Mouse (Mus musculus) spleen, adult 2 months (tissue): Measurements from ENCODE around the gene Tmem45a. TPM values are rescaled to one million over a fixed set of nuclear protein-coding genes. Genes with fewer than 3 reads are reported as not detected.

Experiments
- DNase-seq, 2 experiments: peaks; one replicate each; pipeline versions ENCODE4 v3.0.0 to v3.0.0-alpha.2; 2012 to 2021; ENCODE audit warnings: low spot score in 2 of 2, low read depth in 1 of 2
- H3K27ac ChIP-seq: fragments of 200-500 bp; 2 replicates; pipeline ENCODE4 v1.5.1; 2012; ENCODE audit warnings: low read length, inconsistent platforms; ENCODE audit not compliant: insufficient read depth
- H3K27me3 ChIP-seq: fragments of 200-500 bp; 2 replicates; pipeline ENCODE4 v1.6.1; 2012; ENCODE audit warnings: mild to moderate bottlenecking, moderate library complexity, low read length, inconsistent platforms; ENCODE audit not compliant: control insufficient read depth, insufficient read depth
- H3K36me3 ChIP-seq: fragments of 200-500 bp; 2 replicates; pipeline ENCODE4 v1.6.1; 2012; ENCODE audit warnings: mild to moderate bottlenecking, low read length, inconsistent platforms; ENCODE audit not compliant: control insufficient read depth, insufficient read depth
- H3K4me1 ChIP-seq: fragments of 200-500 bp; 2 replicates; pipeline ENCODE4 v1.6.1; 2011; ENCODE audit warnings: inconsistent platforms; ENCODE audit not compliant: control insufficient read depth, insufficient read depth, insufficient read length
- H3K4me3 ChIP-seq: fragments of 200-500 bp; 2 replicates; pipeline ENCODE4 v1.5.1; 2011; ENCODE audit warnings: mild to moderate bottlenecking, inconsistent platforms; ENCODE audit not compliant: insufficient read depth, insufficient read length; ENCODE audit errors: extremely low read depth
- CTCF ChIP-seq: fragments of 200-500 bp; IDR thresholded peaks from 2 replicates; pipeline ENCODE4 v1.5.1; 2011; ENCODE audit warnings: mild to moderate bottlenecking, inconsistent platforms; ENCODE audit not compliant: insufficient read depth, insufficient read length, insufficient replicate concordance; ENCODE audit errors: extremely low read depth
- POLR2A ChIP-seq: fragments of 200-500 bp; IDR thresholded peaks from 2 replicates; pipeline ENCODE4 v1.6.1; 2011; ENCODE audit warnings: low read depth, low read length, inconsistent platforms
- WGBS: fragments of 180-500 bp; shearing (Covaris S2); methylation state at CpG from one replicate; pipeline ENCODE4 v1.1.7; 2018; 5-methylcytosine and 5-hydroxymethylcytosine counted together
- polyA plus RNA-seq: library from polyadenylated mRNA; depleted of rRNA; stranded (reverse); fragments of >200 nt; gene quantifications from 2 replicates; pipeline ENCODE4 v1.2.3, GENCODE M21; 2012

Tmem45a gene
- polyA plus RNA-seq, 1 experiment: 0.26 TPM

DNA sequence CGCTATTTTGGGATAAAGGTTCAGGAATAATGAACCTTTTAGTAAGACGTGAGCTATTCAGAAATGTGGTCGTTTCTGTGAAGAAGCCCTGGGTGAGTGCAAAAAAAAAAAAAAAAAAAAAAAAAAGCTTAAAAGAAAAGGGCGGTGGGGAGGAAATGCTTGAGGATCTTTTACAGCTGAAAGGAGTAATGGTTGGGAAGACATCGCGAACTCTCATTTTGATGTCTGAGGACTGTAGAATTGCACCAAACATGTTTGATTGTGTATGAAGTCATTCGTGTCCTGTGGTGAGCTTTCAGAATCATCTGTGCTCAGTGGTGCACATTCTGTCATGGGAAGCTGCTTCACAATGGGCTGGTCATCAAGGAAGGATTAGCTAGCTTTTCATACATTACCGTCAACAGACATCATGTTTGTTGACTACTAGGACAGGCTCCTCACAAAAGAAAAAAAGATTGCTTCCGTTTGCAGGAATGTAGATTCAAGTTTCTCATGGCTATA, 700 bp upstream of the Tmem45a start:
- H3K4me1 ChIP-seq: no peaks in the 10 kb centered on the region
- no peak overlapping the region for H3K27ac ChIP-seq
- DNase-seq: no peak
- H3K36me3 ChIP-seq: no peaks in the 10 kb centered on the region
- no peak overlapping the region for H3K4me3 ChIP-seq
- H3K27me3 ChIP-seq: no peaks in the 10 kb centered on the region
- TF ChIP-seq CTCF (no peak), POLR2A (no peak)
- WGBS: 35% methylated on average over 9 of the region's 9 CpGs

GRCm38 (mm10) chr16:56884811-56885210, 1.2 kb downstream of the Tmem45a start:
- TF ChIP-seq CTCF (no peak), POLR2A (no peak)

DNA sequence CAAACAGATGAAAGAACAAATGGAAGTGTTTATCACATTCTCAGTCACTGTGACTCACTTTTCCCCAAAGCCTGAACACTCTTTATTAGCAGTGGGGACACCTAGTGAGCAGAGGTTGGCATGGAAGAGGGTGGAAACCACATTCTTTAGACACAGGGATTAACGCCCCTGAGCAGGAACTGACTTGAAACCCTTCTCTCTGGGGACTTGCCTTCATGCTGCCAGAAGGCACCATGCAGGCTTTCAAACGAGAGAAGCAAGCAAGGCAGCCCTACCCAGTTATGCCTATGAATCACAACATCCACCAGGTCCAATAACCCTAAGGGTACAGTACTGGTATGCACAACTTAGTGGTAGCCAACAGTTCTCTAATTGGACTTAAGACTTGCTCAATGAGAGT, 12.6 kb downstream of the Tmem45a start:
- TF ChIP-seq POLR2A (no peak), CTCF (no peak)
- no peaks in the 10 kb centered on the region for H3K4me1 ChIP-seq
- DNase-seq: no peak
- H3K27me3 ChIP-seq: no peaks in the 10 kb centered on the region
- H3K27ac ChIP-seq: no peak overlapping the region
- H3K36me3 ChIP-seq: no peaks in the 10 kb centered on the region
- H3K4me3 ChIP-seq: no peak overlapping the region
- 24% methylated on average over 2 of the region's 2 CpGs for WGBS

More at GRCm38 (mm10) chr16:56884811-56885210, 1.2 kb downstream of the Tmem45a start:
- Histone ChIP-seq H3K27me3 (no peaks in the 10 kb centered on the region), H3K4me1 (no peaks in the 10 kb centered on the region), H3K36me3 (no peaks in the 10 kb centered on the region), H3K4me3 (no peak overlapping the region), H3K27ac (no peak overlapping the region)
- 98% methylated on average over 6 of the region's 6 CpGs for WGBS
- no peak for DNase-seq

DNA sequence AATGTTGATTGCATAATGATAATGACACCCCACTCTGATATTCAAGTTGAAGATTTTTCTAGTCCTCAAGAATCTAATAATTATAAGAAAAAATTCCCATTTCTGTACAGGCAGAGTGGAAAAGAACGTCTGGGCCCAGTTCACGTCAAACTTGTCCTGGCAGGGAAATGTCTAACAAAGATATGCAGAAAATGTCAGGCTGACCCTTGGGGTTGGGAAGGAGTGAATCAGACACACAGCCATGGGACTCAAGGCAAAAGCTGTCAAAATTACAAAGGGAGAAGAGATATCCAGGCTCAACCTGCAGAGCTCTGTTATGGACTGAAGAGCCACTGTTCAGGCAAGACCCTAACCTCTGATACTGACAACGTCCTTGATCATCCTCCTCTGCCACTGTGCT, 15.5 kb downstream of the Tmem45a start:
- no peak for DNase-seq
- WGBS: 84% methylated on average over 3 of the region's 3 CpGs
- no peak overlapping the region for H3K27ac ChIP-seq
- H3K27me3 ChIP-seq: no peaks in the 10 kb centered on the region
- TF ChIP-seq POLR2A: no peak
- no peak for TF ChIP-seq CTCF
- H3K4me1 ChIP-seq: no peaks in the 10 kb centered on the region
- H3K36me3 ChIP-seq: no peaks in the 10 kb centered on the region
- H3K4me3 ChIP-seq: no peak overlapping the region

DNA sequence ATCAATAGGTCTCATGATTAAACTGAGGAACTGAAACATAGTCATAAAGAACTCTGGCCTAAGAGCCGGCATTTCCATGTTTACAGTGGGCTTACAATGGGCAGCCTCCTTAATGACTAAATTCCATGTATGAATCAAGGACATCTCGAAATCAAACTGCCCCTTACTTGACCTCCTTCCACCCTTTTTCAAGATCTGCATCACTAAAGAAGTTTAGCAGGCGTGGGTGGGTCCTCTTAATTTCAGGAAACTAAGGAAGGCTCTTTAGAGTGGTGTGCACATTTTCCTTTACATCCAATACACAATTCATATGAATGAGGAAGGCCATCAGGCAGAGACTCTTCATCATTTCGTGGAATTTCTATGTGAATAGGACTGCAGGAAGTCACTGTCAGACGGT, 17.6 kb downstream of the Tmem45a start:
- WGBS: 77% methylated on average over 5 of the region's 5 CpGs

DNA sequence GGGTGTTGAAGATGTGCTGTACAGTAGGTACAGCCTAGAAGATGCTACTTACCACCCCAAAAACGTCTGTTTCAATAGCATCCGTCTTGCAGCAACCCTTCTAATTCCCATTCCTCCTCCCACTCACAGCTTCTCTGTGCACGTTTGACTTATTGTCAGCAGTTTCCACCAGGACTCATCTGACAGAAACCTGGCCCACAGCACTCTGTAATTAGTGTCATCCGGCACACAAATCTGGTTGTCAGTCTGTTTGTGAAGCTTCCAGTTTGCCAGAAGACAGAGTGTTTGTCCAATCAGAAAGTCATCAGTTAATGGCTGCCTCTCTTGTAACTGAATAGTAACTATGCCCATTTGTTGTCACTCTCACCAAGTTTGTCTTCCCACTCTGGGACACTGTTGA, 18.4 kb downstream of the Tmem45a start:
- no peak for DNase-seq
- TF ChIP-seq CTCF: no peak
- TF ChIP-seq POLR2A: no peak
- Histone ChIP-seq H3K4me1 (no peaks in the 10 kb centered on the region), H3K27me3 (no peaks in the 10 kb centered on the region), H3K36me3 (no peaks in the 10 kb centered on the region), H3K4me3 (no peak overlapping the region), H3K27ac (no peak overlapping the region)
- WGBS: 78% methylated on average over 4 of the region's 4 CpGs

More for the DNA sequence above, 17.6 kb downstream of the Tmem45a start:
- H3K27me3 ChIP-seq: no peaks in the 10 kb centered on the region
- no peak overlapping the region for H3K27ac ChIP-seq
- TF ChIP-seq POLR2A: no peak
- no peak for TF ChIP-seq CTCF
- H3K36me3 ChIP-seq: no peaks in the 10 kb centered on the region
- no peaks in the 10 kb centered on the region for H3K4me1 ChIP-seq
- DNase-seq: no peak
- H3K4me3 ChIP-seq: no peak overlapping the region

DNA sequence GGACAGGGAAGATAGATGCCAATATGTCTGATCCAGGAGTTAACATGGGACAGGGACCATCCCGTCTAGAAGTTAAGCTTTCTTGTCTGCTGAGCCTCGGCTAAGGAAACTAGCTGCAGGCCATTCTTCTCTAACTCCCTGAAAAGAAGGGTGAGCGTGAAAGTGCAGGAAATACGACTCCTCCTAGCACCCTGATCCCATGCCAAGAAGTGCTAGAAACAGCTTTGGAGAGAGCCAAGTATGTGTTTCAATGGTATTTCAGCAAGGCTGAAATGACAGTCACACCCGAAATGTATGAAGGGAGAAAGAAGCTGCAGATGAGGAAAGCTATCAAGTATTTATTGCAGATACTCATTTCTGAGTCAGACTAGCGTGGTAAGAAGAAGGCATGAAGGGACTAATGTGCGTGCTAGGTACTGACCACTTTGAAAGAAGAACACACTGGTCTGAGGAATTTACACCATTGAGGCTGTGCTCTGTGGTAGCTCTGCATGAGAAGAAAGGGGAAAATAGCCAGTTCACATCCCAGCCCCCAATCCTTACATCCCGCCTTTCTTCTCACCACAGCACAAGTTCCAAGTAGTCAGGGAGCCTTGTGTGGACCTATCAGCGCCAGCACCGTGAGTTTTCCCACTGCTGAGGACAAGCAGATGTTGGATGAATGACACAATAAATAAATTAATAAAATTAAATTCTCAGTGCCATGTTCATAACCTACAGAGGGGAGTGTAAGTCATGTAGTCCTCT, 33.0 kb downstream of the Tmem45a start:
- no peak for TF ChIP-seq CTCF
- no peak for TF ChIP-seq POLR2A

More for the DNA sequence above, 33.0 kb downstream of the Tmem45a start:
- Histone ChIP-seq H3K4me1 (no peaks in the 10 kb centered on the region), H3K27ac (no peak overlapping the region), H3K27me3 (no peaks in the 10 kb centered on the region), H3K4me3 (no peak overlapping the region), H3K36me3 (no peaks in the 10 kb centered on the region)
- DNase-seq: no peak
- WGBS: 79% methylated on average over 10 of the region's 10 CpGs
